Mouse (Mus musculus): ENCODE measurements around the gene Nfyb.

The Nfyb gene

DNA sequence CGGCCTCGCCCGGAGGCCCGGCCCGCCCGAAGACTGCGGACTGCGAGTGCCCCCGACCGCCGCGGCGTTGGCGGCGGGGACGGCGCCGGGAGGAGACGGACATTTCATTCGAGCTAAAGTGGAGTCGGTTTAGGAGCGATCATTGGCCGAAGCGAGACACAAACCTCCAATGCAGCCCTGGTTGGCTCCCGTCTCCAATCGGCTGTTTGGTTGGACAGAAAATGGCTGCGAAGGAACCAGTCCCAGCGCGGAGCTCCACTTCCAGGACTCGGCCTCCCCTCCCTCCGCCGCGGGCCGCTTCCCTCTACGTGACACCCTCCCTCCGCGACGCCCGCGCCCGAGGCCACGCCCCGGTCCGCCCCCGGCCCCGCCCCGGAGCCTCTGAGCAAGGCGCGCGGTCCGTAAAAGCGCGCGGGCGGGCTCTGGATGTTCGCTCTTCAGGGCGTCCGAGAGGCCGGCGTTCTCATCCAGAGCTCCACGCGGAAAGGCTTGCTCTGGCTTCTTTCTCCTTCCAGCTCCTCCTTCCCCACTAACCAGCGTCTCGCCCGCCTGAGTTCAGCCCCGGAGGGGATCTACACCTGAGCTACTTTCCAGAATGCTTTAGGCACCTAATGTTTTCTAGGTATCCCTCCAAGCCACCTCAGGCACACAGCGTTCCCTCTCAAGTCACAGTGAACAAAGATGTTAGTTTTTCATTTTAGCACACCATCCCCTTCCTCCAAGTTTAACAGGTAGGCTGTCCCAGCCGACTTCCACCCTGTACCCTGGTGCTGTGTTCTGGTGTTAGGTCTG is at the start of gene Nfyb:
TSS of gene Nfyb (minus strand) at position 305 of the 792 bp plus-strand sequence.
- peak; percentile 97 for DNase-seq

DNA sequence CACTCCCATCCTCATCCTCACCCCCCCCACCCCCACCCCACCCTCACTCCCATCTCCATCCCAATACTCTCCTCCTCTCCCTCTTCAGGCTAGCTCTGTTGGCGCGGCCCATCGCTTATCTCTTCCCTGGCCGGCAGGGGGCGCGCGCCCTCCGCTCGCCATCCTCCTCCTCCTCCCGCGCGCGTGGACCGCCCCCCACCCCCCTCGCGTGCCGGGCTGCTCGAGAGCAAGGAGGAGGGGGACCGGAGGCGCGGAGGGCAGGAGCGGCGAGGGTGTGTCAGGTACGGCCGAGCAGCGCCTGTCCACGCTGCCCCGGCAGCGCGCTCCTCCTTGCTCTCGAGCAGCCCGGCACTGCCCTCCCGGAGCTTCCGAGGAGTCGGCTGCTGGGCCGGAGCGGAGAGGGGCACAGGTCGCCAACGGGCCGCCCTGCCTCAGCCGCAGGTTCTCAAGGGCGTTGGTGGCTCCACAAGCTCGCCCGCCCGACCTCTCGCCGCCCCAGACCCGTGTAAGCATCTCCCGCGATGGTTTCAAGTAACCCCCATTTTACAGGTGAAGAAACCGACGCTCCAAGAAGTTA is 48.0 kb upstream of the Nfyb start:
- peak; percentile 86 for DNase-seq

DNA sequence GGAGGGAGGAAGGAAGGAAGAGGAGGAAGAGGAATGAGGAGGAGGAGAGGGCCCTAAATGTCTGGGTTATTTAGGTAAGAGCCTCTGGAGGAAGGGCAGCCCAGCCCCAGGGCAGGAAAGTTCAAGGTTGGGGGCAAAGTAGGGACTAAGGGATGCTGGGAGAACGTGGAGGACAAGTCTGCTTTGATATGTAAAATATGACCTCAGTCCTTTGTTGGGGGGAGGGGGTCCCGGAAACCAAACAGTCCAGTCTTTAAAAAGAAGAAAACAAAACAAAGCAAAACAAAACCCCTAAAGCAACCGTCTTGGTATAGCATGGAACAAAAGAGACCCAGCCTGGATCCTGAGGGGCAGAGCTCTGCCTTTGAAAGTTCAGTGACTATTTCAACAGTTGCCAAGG is 45.4 kb upstream of the Nfyb start:
- DNase-seq, result no peak

DNA sequence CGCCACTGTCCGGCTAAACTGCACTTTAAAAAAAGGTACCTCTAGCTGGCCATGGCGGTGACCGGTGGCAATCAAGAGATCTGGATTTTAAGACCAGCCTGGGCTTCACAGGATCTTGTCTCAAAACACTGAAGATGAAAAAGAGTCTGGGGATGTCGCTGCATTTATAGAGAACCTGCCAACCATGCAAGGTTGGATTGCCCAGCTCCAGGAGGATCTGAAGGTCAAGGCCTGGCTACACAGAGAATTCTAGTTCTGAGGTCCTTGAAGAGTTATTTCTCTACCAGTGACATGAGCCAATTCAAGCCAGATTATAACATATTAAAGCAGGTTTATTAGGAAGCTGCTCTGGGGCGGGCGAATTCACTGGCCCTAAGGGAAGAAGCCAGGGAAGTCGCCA is 44.9 kb upstream of the Nfyb start:
- no peak for DNase-seq

DNA sequence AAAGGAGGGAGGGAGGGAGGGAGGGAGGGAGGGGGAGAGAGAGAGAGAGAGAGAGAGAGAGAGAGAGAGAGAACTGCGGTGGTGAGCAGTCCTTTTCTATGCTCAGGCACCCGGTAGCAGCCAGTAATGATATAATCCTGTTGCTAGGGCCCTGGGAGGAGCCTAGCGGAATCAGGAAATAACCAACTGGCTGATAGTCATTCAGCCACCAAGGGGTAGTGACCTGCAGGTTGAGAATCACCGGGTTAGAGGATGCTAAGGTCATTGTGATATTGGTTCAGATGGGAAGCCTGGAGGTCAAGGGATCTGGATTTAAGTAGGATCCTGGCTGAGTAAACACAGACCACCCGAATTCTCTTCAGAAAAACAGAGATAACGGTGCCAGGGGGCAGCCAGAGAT is 44.2 kb upstream of the Nfyb start:
- DNase-seq, result no peak

DNA sequence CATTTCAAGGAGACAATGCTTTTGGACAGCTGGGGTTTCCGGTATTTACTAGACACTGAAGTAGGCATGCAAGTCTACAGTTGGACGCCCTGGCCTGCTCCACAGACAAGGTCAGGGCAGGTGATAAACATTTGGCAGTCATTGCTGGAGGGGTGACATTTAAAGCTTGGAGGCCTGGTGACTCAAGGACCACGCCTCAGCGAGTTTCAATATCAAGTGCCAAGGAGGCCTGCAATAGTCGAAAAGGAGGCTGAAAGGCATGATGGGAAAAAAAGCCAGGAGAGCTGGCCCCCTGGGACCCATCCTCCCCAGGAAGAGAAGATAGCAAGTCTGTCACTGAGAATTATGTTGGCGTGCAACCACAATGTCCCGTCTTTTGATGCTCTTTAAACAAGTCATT is 43.3 kb upstream of the Nfyb start:
- DNase-seq, result no peak

DNA sequence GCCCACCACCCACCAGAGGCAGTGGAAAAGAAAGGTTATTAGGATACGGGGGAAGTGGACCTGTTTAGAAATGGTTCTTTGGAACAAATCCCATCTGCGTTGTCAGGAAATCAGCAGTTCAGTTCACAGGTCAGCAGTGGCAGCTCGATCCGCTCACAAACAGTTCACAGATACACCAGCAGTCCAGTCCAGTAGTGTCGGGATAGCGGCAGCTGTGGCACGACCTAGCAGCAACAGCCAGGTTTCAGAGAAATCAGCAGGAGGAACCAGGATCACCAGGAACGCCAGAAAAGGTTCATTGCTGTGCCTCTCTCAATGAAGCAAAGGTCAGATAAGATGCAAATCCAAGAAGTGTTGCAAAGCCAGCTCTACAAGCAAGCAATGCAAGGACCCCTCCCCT is 42.5 kb upstream of the Nfyb start:
- DNase-seq, result no peak

DNA sequence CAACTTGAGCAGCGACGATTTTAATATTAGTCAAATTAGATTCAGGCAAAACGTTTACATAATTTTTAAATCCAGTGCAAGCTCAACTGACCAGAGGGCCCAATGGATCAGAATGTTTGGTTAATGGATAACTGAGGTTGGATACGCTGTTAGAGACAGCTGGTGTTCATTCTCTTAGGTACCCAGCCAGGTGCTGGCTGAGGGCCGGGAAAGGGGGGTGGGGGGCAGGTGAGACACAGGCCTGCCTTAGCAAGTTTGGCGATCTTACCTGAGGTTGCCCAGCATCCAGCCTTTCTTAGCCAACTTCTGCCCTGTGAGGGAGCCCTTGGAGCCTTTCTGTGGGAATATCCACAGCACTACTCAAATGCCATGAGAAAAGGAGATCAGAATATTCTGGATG is 41.2 kb upstream of the Nfyb start:
- no peak for DNase-seq

DNA sequence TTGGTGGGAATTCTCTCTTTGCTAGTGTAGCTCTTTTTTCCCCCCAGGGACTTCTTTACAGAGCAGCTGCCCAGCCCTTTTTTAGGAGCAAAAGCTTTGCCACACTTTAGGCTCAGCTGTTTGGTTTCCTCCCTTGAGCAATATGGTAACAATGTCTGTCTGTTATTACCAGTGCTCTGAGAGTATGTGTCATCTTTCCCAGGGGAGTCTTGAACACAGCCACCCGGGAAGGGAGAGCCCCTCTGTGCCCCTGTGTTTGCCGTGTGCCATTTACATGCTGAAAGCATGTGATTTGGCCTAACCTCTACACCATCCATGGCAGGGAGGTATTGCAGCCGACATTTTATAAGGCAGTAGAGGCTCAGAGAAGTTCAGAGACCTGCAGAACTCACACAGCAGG is 40.5 kb upstream of the Nfyb start:
- no peak for DNase-seq

DNA sequence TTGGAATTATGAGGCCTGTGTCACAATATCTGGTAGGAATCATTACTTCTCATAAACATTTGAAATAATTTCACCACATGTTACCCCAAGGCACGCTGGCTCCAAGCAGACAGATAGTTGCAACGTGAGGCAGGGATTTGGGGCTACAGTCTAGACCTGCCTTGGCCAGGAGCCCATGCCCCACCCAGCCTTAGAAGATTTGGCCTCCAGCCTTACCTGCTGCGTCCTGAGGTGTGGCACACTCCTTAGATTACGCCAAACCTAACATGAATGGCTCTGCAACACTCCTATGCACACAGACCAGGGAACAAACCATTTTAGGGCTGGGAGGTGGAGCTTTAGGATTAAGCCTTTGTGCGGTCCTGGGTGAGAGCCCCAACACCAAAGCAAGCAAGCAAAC is 36.1 kb upstream of the Nfyb start:
- no peak for DNase-seq

DNA sequence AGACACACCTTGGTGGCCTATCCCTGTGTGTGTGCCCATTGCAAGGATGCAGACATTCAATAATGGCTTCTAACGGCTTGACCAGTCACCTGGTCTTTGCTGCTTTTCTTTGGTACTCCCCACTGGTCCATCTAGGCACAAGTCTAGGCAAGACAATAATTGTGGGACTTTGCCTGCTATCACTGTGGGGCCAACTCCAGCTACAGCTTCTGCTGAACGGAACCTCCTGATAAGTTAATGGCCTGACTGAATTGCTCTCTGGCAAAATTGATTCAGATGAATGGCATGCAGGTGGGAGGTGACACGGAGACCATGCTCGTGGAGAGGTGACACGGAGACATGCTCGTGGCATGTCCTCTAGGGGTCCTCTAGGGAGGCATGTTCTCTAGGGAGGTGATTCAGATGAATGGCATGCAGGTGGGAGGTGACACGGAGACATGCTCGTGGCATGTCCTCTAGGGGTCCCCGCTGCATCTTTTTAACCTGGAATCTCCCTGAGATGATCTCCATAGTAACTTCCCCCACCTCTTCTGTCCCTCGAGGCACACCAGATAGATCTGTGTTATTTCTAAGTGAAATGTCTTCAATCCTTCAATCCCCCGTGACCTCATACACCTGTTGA is 34.5 kb upstream of the Nfyb start:
- DNase-seq, result peak; percentile 49

DNA sequence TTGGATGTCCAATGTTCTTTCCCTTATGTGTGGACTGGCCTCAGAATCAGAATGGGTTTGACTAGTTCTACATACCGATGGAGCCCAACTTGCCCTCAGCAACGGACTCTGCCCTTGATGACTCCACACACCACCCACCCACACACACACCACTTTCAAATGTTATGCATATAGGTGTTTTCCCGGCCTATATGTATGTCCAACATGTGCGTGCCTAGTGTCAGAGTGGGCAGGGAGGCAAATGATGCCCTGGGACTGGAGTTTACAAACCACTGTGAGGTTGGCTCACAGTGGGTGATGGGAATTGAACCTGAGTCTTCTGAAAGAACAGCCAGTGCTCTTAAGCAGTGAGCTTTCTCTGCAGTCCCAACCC is 33.2 kb upstream of the Nfyb start:
- peak; percentile 25 for DNase-seq

DNA sequence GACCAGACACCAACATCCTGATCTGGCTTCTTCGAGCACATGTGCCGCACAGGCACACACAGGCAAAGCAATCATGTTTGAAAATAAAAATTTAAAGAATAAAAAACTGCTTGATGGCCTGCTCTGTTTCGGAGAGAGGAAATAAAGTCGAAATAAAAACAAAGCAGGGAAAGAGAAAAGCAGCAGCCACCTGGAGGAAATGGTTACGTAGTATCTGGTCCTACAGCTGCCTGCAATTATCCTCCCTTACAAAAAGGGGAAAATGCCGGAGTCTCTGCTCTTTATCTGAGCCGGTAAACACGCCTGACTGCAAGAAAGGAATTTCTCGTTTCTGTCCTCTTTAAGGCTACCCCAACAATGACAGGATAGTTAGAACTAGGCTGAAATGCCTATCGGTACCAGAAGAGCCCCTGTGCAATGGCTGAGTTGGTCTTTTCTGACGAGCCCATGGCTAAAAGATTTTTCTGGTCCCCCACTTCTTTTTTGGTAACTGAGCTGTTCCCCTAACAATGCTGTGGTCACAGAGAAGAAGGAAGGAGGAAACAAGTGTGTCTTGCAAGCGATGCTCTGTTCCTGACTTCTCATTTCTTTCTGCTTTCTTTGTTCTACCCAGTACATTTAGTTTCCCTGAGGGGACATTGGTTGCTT is 32.7 kb upstream of the Nfyb start:
- peak; percentile 53 for DNase-seq

DNA sequence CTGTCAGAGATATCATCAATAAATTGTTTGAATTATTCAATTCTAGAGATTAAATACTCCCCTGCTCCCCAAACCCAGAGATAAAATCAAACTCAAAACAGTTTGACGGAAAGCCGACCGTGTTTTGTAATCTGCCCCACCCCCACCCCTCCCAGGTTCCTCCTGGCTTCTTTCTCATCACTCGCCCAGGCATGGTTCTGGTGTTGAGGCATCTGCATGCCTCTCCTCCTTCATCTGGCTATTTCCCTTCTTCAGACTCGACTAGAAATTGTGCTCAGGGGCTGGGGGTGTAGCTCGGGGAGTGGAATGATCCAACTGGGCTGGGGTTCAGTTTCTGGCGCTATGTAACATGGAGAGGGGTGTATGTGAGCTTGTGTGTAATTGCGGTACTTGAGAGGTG is 31.8 kb upstream of the Nfyb start:
- DNase-seq, result peak; percentile 23

DNA sequence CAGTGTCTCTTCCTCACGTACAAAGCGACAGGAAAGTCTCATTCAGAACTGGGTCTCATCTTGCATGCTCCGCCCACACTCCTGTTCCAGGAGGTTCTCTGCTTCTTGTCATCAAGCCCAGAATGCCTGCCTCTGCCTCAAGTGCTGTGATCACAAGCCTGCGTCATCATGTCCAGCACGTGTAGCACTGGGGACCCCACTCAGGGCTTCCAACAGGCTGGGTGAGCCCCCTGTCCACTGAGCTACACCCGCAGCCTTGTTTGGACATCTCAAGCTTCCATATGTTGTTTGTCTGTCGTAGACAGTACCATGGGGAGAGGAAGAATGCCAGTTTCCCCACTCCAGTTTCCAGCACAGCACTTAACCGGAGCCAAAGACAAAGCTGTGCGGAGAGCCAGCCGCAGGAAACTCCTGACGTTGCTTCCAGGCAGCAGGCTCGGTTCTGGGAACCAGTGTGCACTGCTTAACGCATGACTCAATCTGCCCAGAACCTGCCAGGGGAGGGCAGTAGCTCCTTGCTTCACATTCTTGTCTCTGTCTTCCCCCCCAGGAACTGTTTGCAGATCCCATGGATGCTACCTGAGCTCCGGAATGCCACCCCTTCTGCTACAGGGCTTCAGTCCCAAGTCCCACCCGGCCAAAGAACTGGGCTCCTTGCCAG is 31.3 kb upstream of the Nfyb start:
- peak; percentile 39 for DNase-seq

DNA sequence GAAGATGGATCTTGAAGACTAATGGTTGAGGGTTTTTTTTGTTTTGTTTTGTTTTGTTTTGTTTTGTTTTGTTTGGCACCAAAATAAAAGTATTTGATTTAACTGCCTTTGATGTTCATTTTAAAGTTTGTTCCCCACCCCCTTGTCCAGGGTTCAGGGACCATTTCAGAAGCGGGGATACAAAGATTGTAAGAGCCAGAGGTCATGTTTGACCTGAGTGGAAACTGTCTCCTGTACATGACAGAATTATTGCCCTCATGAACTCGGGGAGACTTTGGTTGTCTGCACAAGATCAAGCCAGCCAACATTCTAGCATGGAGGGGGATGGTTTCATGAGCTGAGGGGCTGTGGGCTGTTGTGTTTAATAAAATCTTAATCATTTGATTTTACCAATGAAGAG is 28.4 kb upstream of the Nfyb start:
- DNase-seq, result no peak

DNA sequence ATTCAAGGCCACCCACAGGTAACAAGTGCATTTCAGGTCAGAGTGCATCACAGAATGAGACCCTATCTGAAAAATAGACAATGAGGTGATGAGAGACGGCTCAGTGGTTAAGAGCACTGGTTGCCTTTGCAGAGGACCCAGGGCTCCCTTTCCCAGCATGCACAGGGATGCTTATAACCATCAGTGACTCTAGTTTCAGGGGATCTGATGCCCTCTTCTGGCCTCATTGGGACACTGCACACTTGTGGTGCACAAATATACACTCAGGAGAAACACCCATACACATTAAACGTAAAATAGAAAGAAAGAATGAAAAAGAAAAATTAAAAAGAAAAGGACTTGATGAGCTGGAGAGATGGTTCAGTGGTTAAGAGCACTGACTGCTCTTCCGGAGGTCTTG is 27.8 kb upstream of the Nfyb start:
- DNase-seq, result no peak

DNA sequence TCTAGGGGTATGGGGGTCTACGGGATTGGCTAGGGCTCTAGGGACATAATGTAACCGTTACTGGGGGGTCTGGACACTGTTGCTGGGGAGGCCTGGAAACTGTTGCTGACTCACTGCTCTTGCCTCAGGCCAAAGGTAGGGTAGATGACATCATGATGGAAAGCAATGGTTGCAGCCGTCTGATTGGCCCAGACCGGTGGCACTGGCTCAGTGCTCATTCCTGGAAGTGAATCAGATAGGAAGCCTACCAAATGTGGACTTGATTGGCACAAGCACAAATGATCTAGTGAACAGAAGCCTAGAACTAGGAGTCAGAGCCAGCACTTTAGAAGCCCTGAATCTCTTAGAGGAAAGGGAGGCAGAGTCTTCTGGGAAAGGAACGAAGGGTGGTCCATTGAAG is 26.6 kb upstream of the Nfyb start:
- DNase-seq, result no peak

DNA sequence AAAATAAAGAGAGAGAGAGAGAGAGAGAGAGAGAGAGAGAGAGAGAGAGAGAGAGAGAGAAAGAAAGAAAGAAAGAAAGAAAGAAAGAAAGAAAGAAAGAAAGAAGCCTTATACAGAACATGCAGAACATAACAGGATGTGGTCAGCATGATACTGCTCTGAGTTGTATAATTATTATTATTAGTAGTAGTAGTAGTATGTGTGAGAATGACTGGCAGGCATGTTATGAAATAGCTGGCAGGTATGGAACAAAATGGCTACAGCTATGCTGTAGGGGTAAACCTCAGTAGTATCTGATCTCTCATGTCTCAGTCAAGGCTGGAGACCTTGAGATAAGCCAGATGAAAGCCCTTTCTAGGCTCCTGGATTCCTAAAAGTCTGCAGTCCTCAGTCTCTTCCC is 25.2 kb upstream of the Nfyb start:
- no peak for DNase-seq

DNA sequence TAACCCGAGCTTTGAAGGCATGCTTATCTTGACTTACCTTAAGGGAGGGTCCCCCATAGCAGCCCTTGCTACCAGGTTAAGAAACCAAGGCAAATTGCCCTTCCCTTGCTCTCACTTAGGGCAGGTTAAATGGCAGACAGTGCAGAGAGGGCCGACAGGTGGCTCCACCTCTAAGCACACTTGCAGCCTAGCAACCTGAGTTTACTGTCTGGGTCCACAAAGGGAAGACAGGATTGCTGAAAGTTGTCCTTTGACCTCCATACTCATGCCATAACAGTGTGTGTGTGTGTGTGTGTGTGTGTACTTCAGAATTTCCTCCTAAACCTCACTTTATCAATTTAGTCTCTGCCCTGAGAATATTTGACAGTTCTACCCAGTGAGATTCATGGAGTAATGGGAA is 18.5 kb upstream of the Nfyb start:
- DNase-seq, result no peak

DNA sequence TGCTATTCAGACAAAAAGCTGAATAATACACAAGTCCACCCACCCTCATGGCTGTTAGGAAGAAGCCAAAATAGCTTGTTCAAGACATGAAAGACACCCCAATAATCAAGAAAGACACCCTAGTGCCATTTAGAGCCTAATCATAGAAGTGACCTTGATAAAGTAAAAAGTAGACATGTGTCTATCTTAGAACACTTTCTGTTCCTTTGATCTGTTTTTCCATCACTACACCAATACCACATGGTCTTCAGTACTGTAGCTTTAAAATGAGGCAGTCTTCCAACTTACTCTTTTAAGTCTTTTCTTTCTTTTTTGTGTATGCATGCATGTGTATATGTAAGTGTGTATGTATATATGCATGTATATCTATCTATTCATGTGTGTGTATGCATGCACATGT is 16.9 kb upstream of the Nfyb start:
- DNase-seq, result no peak

DNA sequence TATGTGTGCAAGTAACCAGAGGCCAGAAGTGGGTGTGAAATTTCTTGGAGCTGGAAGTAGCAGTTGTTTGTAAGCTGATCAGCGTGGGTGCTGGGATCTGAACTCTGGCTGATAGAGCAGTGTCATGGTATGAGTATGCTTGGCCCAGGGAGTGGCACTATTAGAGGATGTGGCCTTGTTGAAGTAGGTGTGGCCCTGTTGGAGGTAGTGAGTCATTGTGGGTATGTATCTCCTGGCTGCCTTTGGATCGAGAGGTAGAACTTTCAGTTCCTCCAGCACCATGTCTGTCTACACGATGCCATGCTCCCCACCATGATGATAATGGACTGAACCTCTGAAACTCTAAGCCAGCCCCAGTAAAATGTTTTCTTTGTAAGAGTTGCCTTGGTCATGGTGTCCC is 16.4 kb upstream of the Nfyb start:
- no peak for DNase-seq

DNA sequence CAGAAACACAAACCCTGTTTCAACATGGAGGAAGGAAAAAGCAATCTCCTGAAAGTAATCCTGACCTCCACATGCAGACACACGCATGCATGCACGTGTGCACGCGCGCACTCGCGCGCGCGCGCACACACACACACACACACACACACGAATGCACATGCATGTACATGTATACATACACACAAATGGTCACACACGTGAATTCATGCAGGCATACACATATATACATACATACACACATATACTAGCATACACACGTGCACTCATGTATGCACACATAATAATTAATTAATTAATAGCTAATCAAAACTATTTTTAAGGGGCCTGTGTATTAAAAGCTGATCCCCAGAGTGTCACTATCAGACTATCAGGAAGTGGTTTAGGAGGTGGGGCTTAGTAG is 15.9 kb upstream of the Nfyb start:
- DNase-seq, result no peak
